Mouse (Mus musculus): ENCODE results near the gene Prelid1. TPM values are rescaled to one million over a fixed set of nuclear protein-coding genes. Genes with fewer than 3 reads are reported as not detected.
A peak's percentile ranks its signal among the peaks of the same experiment; 100 is the strongest.

The Prelid1 gene
- polyA plus RNA-seq, 1 experiment from 2014 or later: 331 TPM

- Histone ChIP-seq H3K4me3 (no peak overlapping the region), H3K27me3 (replicated peaks) (no peaks in the 10 kb centered on the region), H3K9me3 (no peaks in the 10 kb centered on the region), H3K4me1 (no peaks in the 10 kb centered on the region), H3K27ac (no peak overlapping the region), H3K36me3 (replicated peaks) (no peaks in the 10 kb centered on the region), H3K9ac (no peak overlapping the region), H3K4me2 (no peak overlapping the region)
- WGBS: 60% methylated on average over 12 of the region's 12 CpGs
- ATAC-seq (replicated peaks): no peak
These were observed 18.1 kb downstream of the Prelid1 start for GRCm38 (mm10) chr13:55338131-55339054.

- WGBS: 38% methylated on average over 2 of the region's 2 CpGs
- no peak overlapping the region for H3K4me3 ChIP-seq
- H3K9me3 ChIP-seq: no peaks in the 10 kb centered on the region
- ATAC-seq (replicated peaks): no peak
- H3K4me2 ChIP-seq: no peak overlapping the region
- no peak overlapping the region for H3K9ac ChIP-seq
- H3K27ac ChIP-seq: no peak overlapping the region
- H3K27me3 ChIP-seq (replicated peaks): no peaks in the 10 kb centered on the region
- no peaks in the 10 kb centered on the region for H3K4me1 ChIP-seq
- H3K36me3 ChIP-seq (replicated peaks): peaks cover 8% of the 10 kb centered on the region; the same call in 1 of the 2 replicates
These were observed 19.0 kb downstream of the Prelid1 start for GRCm38 (mm10) chr13:55339259-55339658.

DNA sequence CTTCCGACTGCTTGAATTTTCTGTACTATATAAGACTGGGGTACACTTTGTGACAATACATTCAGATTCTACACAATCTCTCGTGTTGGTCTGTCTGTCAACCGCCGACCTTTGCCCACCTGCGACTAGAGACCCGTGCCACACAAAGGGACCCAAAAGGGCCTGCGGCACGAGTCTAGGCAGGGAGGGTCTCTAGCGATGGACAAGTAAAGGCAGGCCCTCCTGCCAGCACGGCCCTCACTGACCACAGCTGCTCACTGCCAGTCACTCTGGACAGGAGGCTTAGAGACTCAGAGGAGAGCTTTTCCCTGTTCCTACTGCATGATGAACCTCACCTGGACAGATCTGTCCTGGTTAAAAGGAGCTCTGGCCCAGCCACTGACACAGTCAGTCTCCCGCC lies 22.2 kb downstream of the Prelid1 start:
- Histone ChIP-seq H3K9me3 (no peaks in the 10 kb centered on the region), H3K9ac (no peak overlapping the region), H3K27me3 (replicated peaks) (no peaks in the 10 kb centered on the region), H3K4me2 (no peak overlapping the region), H3K4me1 (no peaks in the 10 kb centered on the region), H3K4me3 (no peak overlapping the region), H3K27ac (no peak overlapping the region), H3K36me3 (replicated peaks) (peaks cover 36% of the 10 kb centered on the region)
- WGBS: 42% methylated on average over 11 of the region's 11 CpGs
- ATAC-seq (replicated peaks): no peak

DNA sequence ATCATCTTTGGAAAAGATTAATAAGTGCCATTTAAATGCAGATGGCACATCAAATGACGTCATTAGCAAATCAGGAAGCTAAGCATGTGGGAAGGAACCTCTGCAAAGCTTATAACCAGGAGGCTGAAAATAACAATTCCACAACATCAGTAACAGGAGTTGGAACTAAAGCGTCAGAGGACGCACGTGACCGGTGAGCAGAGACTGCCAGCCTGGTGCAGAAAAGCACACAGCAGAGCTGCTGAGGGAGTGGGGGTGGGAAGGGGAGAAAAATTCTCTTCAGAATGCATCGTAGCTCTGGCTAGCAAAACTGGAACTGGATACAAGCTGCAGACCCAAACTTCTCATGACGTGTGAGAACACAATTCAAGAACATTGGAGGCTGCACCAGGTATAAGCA lies 24.0 kb downstream of the Prelid1 start:
- 90% methylated on average over 7 of the region's 7 CpGs for WGBS

DNA sequence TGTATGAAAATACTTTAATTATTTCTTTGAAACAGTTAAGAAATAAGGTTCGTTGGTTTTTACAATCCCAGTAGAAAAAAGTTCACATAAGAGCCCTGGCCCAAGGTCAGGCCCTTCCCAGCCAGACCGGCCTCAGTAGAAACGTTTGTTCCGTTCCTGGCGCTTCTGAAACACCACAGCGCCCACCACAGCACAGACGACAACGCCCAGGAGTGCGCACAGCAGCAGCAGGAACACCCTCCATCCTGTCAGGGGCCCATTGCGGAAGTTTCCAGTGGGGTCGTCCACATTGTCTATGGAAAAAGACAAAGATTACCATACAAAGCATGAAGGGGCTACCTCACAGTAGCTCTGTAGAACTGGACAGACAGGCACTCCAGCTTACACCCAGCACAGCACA lies 26.4 kb downstream of the Prelid1 start:
- no peak for ATAC-seq (replicated peaks)
- Histone ChIP-seq H3K9ac (no peak overlapping the region), H3K27ac (no peak overlapping the region), H3K9me3 (no peaks in the 10 kb centered on the region), H3K4me1 (no peaks in the 10 kb centered on the region), H3K4me3 (no peak overlapping the region), H3K36me3 (replicated peaks) (peaks cover 71% of the 10 kb centered on the region), H3K4me2 (no peak overlapping the region), H3K27me3 (replicated peaks) (no peaks in the 10 kb centered on the region)
- WGBS: 87% methylated on average over 11 of the region's 11 CpGs

More for the DNA sequence above, 24.0 kb downstream of the Prelid1 start:
- ATAC-seq (replicated peaks): no peak
- Histone ChIP-seq H3K9me3 (no peaks in the 10 kb centered on the region), H3K4me3 (no peak overlapping the region), H3K27me3 (replicated peaks) (no peaks in the 10 kb centered on the region), H3K36me3 (replicated peaks) (peaks cover 52% of the 10 kb centered on the region), H3K27ac (no peak overlapping the region), H3K9ac (no peak overlapping the region), H3K4me1 (no peaks in the 10 kb centered on the region), H3K4me2 (no peak overlapping the region)

GRCm38 (mm10) chr13:55361145-55361544 lies 40.8 kb downstream of the Prelid1 start:
- no peaks in the 10 kb centered on the region for H3K27me3 ChIP-seq (replicated peaks)
- peaks cover 23% of the 10 kb centered on the region for H3K4me1 ChIP-seq
- H3K9ac ChIP-seq: no peak overlapping the region
- peak overlapping the region; percentile 91 for H3K4me3 ChIP-seq
- no peaks in the 10 kb centered on the region for H3K9me3 ChIP-seq
- ATAC-seq (replicated peaks): no peak
- H3K36me3 ChIP-seq (replicated peaks): no peaks in the 10 kb centered on the region; the same call in 1 of the 2 replicates
- H3K27ac ChIP-seq: no peak overlapping the region
- peak overlapping the region; percentile 80 for H3K4me2 ChIP-seq

DNA sequence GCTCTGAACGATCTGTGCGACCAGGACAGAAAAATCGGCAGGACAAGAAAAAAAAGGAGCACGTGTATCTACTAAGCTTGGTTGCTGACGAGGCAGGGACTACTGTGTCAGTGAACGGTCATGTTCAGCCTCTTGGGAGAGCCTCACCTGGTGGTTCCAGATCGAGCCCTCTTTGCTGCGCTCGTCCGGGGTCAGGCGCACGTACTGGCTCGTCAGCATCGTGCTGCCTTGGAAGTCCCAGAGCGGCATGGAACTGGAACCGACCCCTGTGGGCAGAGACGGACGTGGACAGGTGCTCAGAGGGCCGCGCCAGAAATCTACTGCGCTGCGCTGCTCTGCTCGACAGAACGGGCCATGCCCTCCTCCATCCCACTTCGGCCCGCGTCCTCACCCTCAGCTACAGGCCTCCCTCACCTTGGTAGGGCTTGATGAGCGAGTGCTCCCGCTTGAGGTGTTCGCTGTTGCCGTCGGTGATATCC lies 41.7 kb downstream of the Prelid1 start:
- Histone ChIP-seq H3K4me2 (peak overlapping the region; percentile 80), H3K4me1 (peaks cover 23% of the 10 kb centered on the region), H3K9me3 (no peaks in the 10 kb centered on the region), H3K27ac (peak overlapping the region; percentile 86), H3K4me3 (peak overlapping the region; percentile 91), H3K36me3 (replicated peaks) (no peaks in the 10 kb centered on the region; the same call in 1 of the 2 replicates), H3K9ac (peak overlapping the region; percentile 91), H3K27me3 (replicated peaks) (no peaks in the 10 kb centered on the region)
- peak; percentile 68 for ATAC-seq (replicated peaks)
- WGBS: 1% methylated on average over 32 of the region's 32 CpGs

GRCm38 (mm10) chr13:55362453-55363060 lies 42.3 kb downstream of the Prelid1 start, which contains the start of gene Lman2:
Lman2 (minus strand) TSS chr13:55362783.
- Histone ChIP-seq H3K9me3 (no peaks in the 10 kb centered on the region), H3K27me3 (replicated peaks) (no peaks in the 10 kb centered on the region), H3K9ac (peak within 1 kb of the TSS; percentile 91), H3K4me3 (peak within 1 kb of the TSS; percentile 91), H3K27ac (peak within 1 kb of the TSS; percentile 86), H3K4me1 (peaks cover 23% of the 10 kb centered on the region), H3K36me3 (replicated peaks) (no peaks in the 10 kb centered on the region; the same call in 1 of the 2 replicates), H3K4me2 (peak within 1 kb of the TSS; percentile 80)
- under 1% methylated on average over 35 of the region's 35 CpGs for WGBS
- peak; percentile 99 for ATAC-seq (replicated peaks)

GRCm38 (mm10) chr13:55368401-55368800 lies 48.1 kb downstream of the Prelid1 start:
- Histone ChIP-seq H3K4me1 (no peaks in the 10 kb centered on the region), H3K27me3 (replicated peaks) (0 out of 2 replicates have a peak, but pooled peaks cover 4% of the 10 kb centered on the region), H3K9ac (no peak overlapping the region), H3K36me3 (replicated peaks) (no peaks in the 10 kb centered on the region), H3K27ac (no peak overlapping the region), H3K4me3 (no peak overlapping the region), H3K9me3 (no peaks in the 10 kb centered on the region), H3K4me2 (no peak overlapping the region)
- 81% methylated on average over 7 of the region's 7 CpGs for WGBS
- ATAC-seq (replicated peaks): no peak

GRCm38 (mm10) chr13:55369531-55370114 lies 49.3 kb downstream of the Prelid1 start, which contains the start of gene Rgs14:
Rgs14 (plus strand) TSS chr13:55369732.
- 68% methylated on average over 13 of the region's 13 CpGs for WGBS
- Histone ChIP-seq H3K4me3 (no peak within 1 kb of the TSS), H3K27ac (no peak within 1 kb of the TSS), H3K36me3 (replicated peaks) (no peaks in the 10 kb centered on the region), H3K9ac (no peak within 1 kb of the TSS), H3K4me1 (no peaks in the 10 kb centered on the region), H3K4me2 (no peak within 1 kb of the TSS), H3K27me3 (replicated peaks) (0 out of 2 replicates have a peak, but pooled peaks cover 4% of the 10 kb centered on the region), H3K9me3 (no peaks in the 10 kb centered on the region)
- no peak for ATAC-seq (replicated peaks)

GRCm38 (mm10) chr13:55370234-55370633 lies 49.9 kb downstream of the Prelid1 start:
- WGBS: 65% methylated on average over 3 of the region's 3 CpGs
- ATAC-seq (replicated peaks): no peak
- H3K4me1 ChIP-seq: no peaks in the 10 kb centered on the region
- H3K27me3 ChIP-seq (replicated peaks): 0 out of 2 replicates have a peak, but pooled peaks cover 4% of the 10 kb centered on the region
- H3K4me3 ChIP-seq: no peak overlapping the region
- no peaks in the 10 kb centered on the region for H3K9me3 ChIP-seq
- H3K27ac ChIP-seq: no peak overlapping the region
- H3K4me2 ChIP-seq: no peak overlapping the region
- H3K9ac ChIP-seq: no peak overlapping the region
- H3K36me3 ChIP-seq (replicated peaks): no peaks in the 10 kb centered on the region
